Mouse (Mus musculus) CD8-positive naive resting alpha-beta T cell, adult 2 months (primary cell): ENCODE results near the gene Arfgap3.

Experiments used
- DNase-seq, 2 experiments: peaks; one replicate each; pipeline ENCODE4 v3.0.0; 2022; ENCODE audit warnings: low read depth in 2 of 2, low spot score in 2 of 2

The Arfgap3 gene

GRCm38 (mm10) chr15:83254372-83255070 lies 95.5 kb downstream of the Arfgap3 start:
- no peak for DNase-seq

GRCm38 (mm10) chr15:83252060-83252459 lies 98.0 kb downstream of the Arfgap3 start:
- no peak for DNase-seq

GRCm38 (mm10) chr15:83251176-83252004 lies 98.7 kb downstream of the Arfgap3 start, which contains the start of gene A4galt:
A4galt (minus strand) TSS chr15:83251774.
- no peak for DNase-seq

- DNase-seq: no peak
Measured at GRCm38 (mm10) chr15:83250651-83251175, 99.3 kb downstream of the Arfgap3 start.
